Mouse (Mus musculus) olfactory bulb, adult 2 months (tissue): ENCODE measurements around the gene Prkn. TPM values are rescaled to one million over a fixed set of nuclear protein-coding genes. Genes with fewer than 3 reads are reported as not detected.

Source experiments
- H3K27ac ChIP-seq: fragments of 200-500 bp; 2 replicates; pipeline ENCODE4 v1.5.1; 2012; ENCODE audit warnings: low read depth, low read length; ENCODE audit not compliant: insufficient read depth
- H3K4me1 ChIP-seq: fragments of 200-500 bp; 2 replicates; pipeline ENCODE4 v1.6.1; 2012; ENCODE audit warnings: low read length; ENCODE audit not compliant: control insufficient read depth, insufficient read depth
- H3K4me3 ChIP-seq: fragments of 200-500 bp; 2 replicates; pipeline ENCODE4 v1.5.1; 2012; ENCODE audit warnings: mild to moderate bottlenecking, low read depth, low read length, moderate library complexity; ENCODE audit not compliant: insufficient read depth
- CTCF ChIP-seq: fragments of 200-500 bp; IDR thresholded peaks from 2 replicates; pipeline ENCODE4 v1.5.1; 2012; ENCODE audit warnings: low read depth, mild to moderate bottlenecking, low read length, moderate library complexity; ENCODE audit not compliant: insufficient read depth
- POLR2A ChIP-seq: fragments of 200-500 bp; IDR thresholded peaks from 2 replicates; pipeline ENCODE4 v1.6.1; 2012; ENCODE audit warnings: mild to moderate bottlenecking, low read depth, low read length, moderate library complexity; ENCODE audit not compliant: insufficient read depth
- WGBS: fragments of 180-500 bp; shearing (Covaris S2); methylation state at CpG from one replicate; pipeline ENCODE4 v1.1.7; 2018; 5-methylcytosine and 5-hydroxymethylcytosine counted together
- polyA plus RNA-seq: library from polyadenylated mRNA; stranded (reverse); fragments of >200 nt; gene quantifications from 2 replicates; pipeline ENCODE4 v1.2.4, GENCODE M21; 2012; ENCODE audit warnings: low replicate concordance; ENCODE audit not compliant: missing spikeins, insufficient read depth, insufficient read length

Gene Prkn
- polyA plus RNA-seq, 1 experiment: not detected

- no peak overlapping the region for H3K27ac ChIP-seq
- no peak overlapping the region for H3K4me3 ChIP-seq
- H3K4me1 ChIP-seq: peaks cover 23% of the 10 kb centered on the region
- TF ChIP-seq POLR2A (no peak), CTCF (no peak)
- WGBS: 48% methylated on average over 21 of the region's 21 CpGs
Measured at GRCm38 (mm10) chr17:11612801-11613531, 772.8 kb downstream of the Prkn start.

- Histone ChIP-seq H3K4me3 (no peak overlapping the region), H3K27ac (no peak overlapping the region), H3K4me1 (peaks cover 9% of the 10 kb centered on the region)
- WGBS: 81% methylated on average over 2 of the region's 2 CpGs
- TF ChIP-seq POLR2A (no peak), CTCF (no peak)
Measured at GRCm38 (mm10) chr17:11617552-11617951, 777.4 kb downstream of the Prkn start.

- WGBS: 88% methylated on average over 8 of the region's 8 CpGs
- H3K27ac ChIP-seq: no peak overlapping the region
- no peaks in the 10 kb centered on the region for H3K4me1 ChIP-seq
Measured at GRCm38 (mm10) chr17:11618886-11619590, 778.9 kb downstream of the Prkn start.

GRCm38 (mm10) chr17:11620770-11621169 lies 780.6 kb downstream of the Prkn start:
- no peak for TF ChIP-seq POLR2A
- TF ChIP-seq CTCF: no peak

More at GRCm38 (mm10) chr17:11618886-11619590, 778.9 kb downstream of the Prkn start:
- H3K4me3 ChIP-seq: no peak overlapping the region
- TF ChIP-seq POLR2A (no peak), CTCF (no peak)

GRCm38 (mm10) chr17:11621492-11621891 lies 781.3 kb downstream of the Prkn start:
- 58% methylated on average over 3 of the region's 3 CpGs for WGBS
- H3K27ac ChIP-seq: no peak overlapping the region

More at GRCm38 (mm10) chr17:11620770-11621169, 780.6 kb downstream of the Prkn start:
- no peak overlapping the region for H3K4me3 ChIP-seq
- WGBS: 88% methylated on average over 3 of the region's 3 CpGs
- H3K4me1 ChIP-seq: no peaks in the 10 kb centered on the region
- no peak overlapping the region for H3K27ac ChIP-seq

GRCm38 (mm10) chr17:11626306-11626705 lies 786.1 kb downstream of the Prkn start:
- no peak overlapping the region for H3K4me3 ChIP-seq
- no peaks in the 10 kb centered on the region for H3K4me1 ChIP-seq
- TF ChIP-seq POLR2A (no peak), CTCF (no peak)
- H3K27ac ChIP-seq: no peak overlapping the region
- WGBS: 87% methylated on average over 3 of the region's 3 CpGs

More at GRCm38 (mm10) chr17:11621492-11621891, 781.3 kb downstream of the Prkn start:
- Histone ChIP-seq H3K4me1 (no peaks in the 10 kb centered on the region), H3K4me3 (no peak overlapping the region)
- TF ChIP-seq POLR2A (no peak), CTCF (no peak)

- Histone ChIP-seq H3K4me3 (no peak overlapping the region), H3K27ac (no peak overlapping the region), H3K4me1 (no peaks in the 10 kb centered on the region)
- WGBS: 93% methylated on average over 11 of the region's 11 CpGs
- TF ChIP-seq POLR2A (no peak), CTCF (no peak)
Measured at GRCm38 (mm10) chr17:11635121-11635520, 794.9 kb downstream of the Prkn start.

GRCm38 (mm10) chr17:11637642-11638041 lies 797.5 kb downstream of the Prkn start:
- WGBS: 89% methylated on average over 10 of the region's 10 CpGs
- no peak overlapping the region for H3K27ac ChIP-seq

GRCm38 (mm10) chr17:11638451-11638850 lies 798.3 kb downstream of the Prkn start:
- Histone ChIP-seq H3K4me1 (no peaks in the 10 kb centered on the region), H3K27ac (no peak overlapping the region), H3K4me3 (no peak overlapping the region)
- WGBS: 89% methylated on average over 6 of the region's 6 CpGs
- no peak for TF ChIP-seq POLR2A
- no peak for TF ChIP-seq CTCF

More at GRCm38 (mm10) chr17:11637642-11638041, 797.5 kb downstream of the Prkn start:
- TF ChIP-seq POLR2A (no peak), CTCF (no peak)
- no peaks in the 10 kb centered on the region for H3K4me1 ChIP-seq
- no peak overlapping the region for H3K4me3 ChIP-seq
